Mouse (Mus musculus): Measurements from ENCODE around the gene Odaph. TPM values are rescaled to one million over a fixed set of nuclear protein-coding genes. Genes with fewer than 3 reads are reported as not detected.
A peak's percentile ranks its signal among the peaks of the same experiment; 100 is the strongest.

Gene Odaph
- total RNA-seq, 2 experiments from 2014 or later, result not detected

GRCm38 (mm10) chr5:91985721-91986120 is 1.6 kb upstream of the Odaph start:
- intact Hi-C loops (cut with DNase I), result no loop called here
- no peak for DNase-seq

- DNase-seq, result no peak
- intact Hi-C loops (cut with DNase I), result no loop called here
These were observed 524 bp downstream of the Odaph start for GRCm38 (mm10) chr5:91987799-91988198.

DNA sequence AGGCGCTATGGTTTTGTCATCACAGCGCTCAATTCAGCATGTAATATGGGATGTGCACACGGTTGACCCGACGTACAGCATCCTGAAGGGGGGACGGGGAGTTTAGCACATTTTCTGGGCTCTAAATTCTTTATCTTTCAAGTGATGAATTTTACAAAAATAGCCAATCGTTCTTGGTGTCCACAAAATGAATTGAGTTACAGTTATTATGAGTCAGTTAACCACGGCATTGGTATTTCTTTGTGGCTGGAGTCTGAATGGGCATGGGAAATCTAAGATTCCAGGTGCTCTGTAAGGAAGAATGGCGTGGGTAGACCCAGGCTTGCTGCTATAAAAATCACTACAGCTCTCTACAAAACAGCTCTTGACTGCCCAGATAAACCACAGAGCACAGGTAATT is 2.0 kb downstream of the Odaph start:
- intact Hi-C loops (cut with DNase I), result no loop called here
- DNase-seq, result no peak

DNA sequence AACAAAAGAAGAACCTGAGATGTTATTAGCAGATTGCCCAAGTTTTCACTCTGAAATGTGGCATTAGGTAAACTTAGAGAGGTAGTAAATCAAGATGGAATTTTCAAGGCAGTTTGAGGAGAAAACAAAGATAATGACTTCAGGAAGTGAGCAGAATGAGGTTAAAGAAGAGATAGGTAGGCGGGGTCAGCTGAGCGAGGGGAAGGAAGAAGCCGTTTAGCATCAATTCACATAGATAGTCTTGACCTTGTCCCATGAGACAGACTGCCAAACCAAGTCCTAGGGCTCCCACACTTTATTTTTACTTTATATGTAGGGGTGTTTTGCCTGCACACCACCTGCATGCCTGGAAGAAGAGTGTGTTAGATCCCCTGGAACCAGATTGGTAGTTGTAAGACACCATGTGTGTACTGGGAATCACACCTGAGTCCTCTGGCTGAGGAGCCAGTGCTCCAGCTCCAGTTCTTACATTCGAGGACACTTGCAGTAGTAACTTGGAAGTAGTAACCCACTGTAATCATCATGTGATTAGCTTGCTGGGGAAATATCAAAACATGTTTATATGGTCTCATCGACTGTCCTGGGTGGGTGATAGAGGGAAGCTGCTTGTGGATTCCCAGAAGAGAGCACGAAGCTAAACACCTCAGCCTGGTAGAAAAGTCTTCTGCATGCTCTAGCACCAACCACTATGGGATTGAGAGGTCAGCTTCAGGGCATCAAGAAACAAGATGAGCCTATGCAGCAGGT is 4.1 kb downstream of the Odaph start:
- intact Hi-C loops (cut with DNase I), result no loop called here
- no peak for DNase-seq

GRCm38 (mm10) chr5:91993061-91993460 is 5.8 kb downstream of the Odaph start:
- DNase-seq, result no peak
- intact Hi-C loops (cut with DNase I), result no loop called here

DNA sequence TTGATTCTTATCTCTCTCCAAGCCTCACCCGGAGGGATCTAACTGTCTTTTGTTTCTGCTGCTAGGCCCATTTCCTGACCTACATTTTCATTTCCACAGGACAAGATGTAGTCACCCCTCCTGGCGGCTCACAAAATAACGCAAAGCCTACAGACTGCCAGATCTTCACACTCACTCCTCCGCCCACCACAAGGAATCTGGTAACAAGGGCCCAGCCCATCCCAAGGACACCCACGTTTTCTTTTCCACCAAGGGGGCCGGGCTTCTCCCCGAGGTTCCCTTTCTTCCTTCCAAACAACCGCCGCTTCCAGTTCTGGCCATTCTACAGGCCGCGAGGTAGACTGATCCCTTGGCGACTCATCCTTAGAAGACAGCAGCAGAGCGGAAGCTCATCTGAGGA is 7.3 kb downstream of the Odaph start:
- peak in 1 of 2 experiments; percentile 13 for DNase-seq
- intact Hi-C loops (cut with DNase I), result no loop called here

DNA sequence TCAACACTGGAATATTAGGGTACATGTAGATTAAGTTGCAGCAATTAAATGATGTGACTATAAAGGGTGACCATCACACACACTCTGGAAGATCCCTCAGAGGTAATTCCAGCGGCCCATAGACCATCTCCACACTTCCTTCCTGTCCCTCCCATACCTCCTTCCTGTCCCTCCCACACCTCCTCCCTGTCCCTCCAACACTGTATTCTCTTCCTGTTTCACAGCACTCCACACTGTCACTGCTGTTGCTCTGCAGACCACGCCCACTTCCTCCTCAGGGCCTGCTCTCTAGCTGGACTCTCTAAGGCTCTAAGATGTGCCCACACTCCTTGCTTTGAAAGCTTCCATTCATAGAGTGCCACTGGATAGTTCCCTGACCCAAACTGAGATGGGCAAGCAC is 13.5 kb downstream of the Odaph start:
- DNase-seq, result no peak
- intact Hi-C loops (cut with DNase I), result loop anchor here (5.0 kb wide), 1 partner anchor 533 kb away; no protein-coding TSS in a partner anchor

DNA sequence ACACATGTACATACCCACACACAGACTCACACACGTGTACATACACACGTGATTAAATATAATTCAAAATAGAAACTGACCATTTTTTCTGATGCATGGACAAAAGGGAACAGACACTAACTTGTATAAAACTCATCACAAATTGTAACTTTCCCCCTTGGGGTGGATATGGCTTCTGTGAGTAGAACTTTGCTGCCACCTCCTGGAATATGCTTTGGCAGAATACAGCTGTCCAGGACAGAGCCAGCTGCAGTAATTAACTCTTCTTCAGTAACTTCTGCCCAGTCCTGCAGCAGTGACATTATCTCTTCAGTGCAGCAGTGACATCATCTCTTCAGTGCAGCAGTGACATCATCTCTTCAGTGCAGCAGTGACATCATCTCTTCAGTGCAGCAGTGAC is 15.7 kb downstream of the Odaph start:
- no peak for DNase-seq
- intact Hi-C loops (cut with DNase I), result loop anchor here (5.0 kb wide), 1 partner anchor 536 kb away; no protein-coding TSS in a partner anchor

DNA sequence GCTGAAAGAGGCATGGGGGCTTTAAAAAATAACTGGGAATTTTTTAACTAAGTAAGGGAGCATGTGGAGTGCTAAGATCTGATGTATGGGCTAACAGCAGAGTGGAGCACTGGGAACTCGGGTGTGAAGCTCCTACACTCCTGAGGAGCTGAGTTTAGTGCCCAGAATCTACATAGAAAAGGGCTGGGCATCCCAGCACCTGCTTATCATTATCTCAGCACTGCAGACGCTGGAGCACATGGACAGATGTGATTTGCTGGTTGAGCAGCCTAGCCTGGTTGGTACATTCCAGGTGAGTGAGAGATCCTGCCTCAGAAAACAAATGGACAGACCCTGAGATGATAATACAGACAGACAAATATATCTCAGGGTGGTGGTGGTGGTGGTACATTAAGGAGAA is 22.6 kb downstream of the Odaph start:
- no peak for DNase-seq
- intact Hi-C loops (cut with DNase I), result no loop called here

DNA sequence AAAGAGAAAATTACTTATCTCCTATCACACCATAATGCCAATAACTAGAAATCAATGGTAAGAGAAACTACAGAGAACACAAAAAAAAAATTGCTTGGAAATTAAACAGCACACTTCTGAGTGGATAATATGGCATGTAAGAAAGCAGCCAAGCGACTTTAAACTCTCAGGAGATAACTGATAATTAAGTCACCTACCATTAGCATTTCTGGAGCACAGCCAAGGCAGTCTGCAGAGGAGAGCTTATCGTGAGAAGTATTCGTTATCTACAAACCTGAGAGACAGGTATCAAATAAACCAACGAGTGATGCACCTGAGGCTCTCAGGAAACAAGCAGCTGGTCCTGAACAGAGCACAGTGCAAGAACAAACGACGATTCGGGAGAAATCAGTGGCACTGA is 24.5 kb downstream of the Odaph start:
- no peak for DNase-seq
- intact Hi-C loops (cut with DNase I), result no loop called here

DNA sequence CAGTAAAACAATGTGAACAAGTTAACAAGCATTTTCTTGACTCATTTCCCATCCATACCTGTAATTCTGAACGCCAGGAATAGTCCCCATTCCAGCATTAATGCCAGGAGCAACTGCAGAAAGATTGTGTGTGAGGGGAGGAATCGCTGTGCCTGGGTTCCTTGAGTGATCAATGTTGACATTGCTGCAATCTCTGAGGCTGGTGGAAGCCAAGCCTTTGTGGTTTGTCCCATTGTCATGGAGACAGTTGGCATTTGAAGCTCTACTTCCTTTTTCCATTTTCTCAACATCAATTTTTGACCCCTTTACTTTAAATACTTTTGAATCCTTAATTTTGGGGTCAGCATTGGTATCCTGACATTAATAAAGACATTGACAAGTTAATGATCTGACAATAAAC is 32.7 kb downstream of the Odaph start:
- no peak for DNase-seq

GRCm38 (mm10) chr5:92042377-92043348 is 55.4 kb downstream of the Odaph start:
- peak; percentile 87 for DNase-seq
- intact Hi-C loops (cut with DNase I), result loop anchor here (5.0 kb wide), 1 partner anchor 40 kb away; the partner anchor contains the start of gene G3bp2

More for the DNA sequence above, 32.7 kb downstream of the Odaph start:
- intact Hi-C loops (cut with DNase I), result no loop called here

DNA sequence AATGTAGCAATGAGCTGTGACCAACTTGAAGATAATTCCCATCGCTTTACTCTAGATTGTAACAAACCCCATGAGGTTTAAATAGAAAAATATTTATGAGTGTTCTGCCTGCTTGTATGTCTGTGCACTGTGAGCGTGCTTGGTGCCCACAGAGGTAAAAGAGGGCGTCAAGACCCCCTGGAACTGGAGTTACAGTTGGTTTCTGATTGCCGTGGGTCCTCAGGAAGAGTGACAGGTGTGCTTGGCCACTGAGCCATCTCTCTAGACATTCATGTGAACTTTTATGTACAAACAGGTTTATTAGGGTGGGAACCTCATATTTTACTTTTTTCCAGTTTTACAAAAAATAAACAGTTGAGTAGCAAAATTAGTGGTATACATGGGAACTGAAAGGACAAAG is 56.5 kb downstream of the Odaph start, which contains the start of gene Cdkl2:
Gene Cdkl2, minus strand, starts transcription at position 101 of the 400 bp plus-strand sequence.
- intact Hi-C loops (cut with DNase I), result loop anchor here (5.0 kb wide), 1 partner anchor 39 kb away; the partner anchor contains the start of gene G3bp2
- no peak for DNase-seq

Other genes with a start within 250 kb of the Odaph start
- 10 to 100 TPM; 21.7 to 26.0 TPM for gene Rchy1, start 24.4 kb upstream of the Odaph start, total RNA-seq (2021)
- 1 to 10 TPM; 3.2 to 3.4 TPM for gene Cdkl2, start 56.4 kb downstream of the Odaph start, total RNA-seq (2021)
- gene G3bp2, start 96.2 kb downstream of the Odaph start, total RNA-seq (2021), result 10 to 100 TPM; 51.1 to 52.6 TPM
- gene Uso1, start 150.5 kb downstream of the Odaph start, total RNA-seq (2021), result 10 to 100 TPM; 56.2 to 60.0 TPM
- not detected for gene U90926, start 227.9 kb downstream of the Odaph start, total RNA-seq (2021)